Mouse (Mus musculus): ENCODE data around the gene Pcmtd2. TPM values are rescaled to one million over a fixed set of nuclear protein-coding genes. Genes with fewer than 3 reads are reported as not detected.

Gene Pcmtd2
- polyA plus RNA-seq, 1 experiment = 24.7 TPM

- H3K4me1 ChIP-seq (ENCODE audit: control insufficient read depth, insufficient read depth, low read length) = peaks cover 6% of the 10 kb centered on the region
- peak overlapping the region; percentile 99 for H3K4me3 ChIP-seq (ENCODE audit: control insufficient read depth, low read depth, low read length)
- no peaks in the 10 kb centered on the region for H3K36me3 ChIP-seq (ENCODE audit: control insufficient read depth, insufficient read depth, low read length)
- no peaks in the 10 kb centered on the region for H3K27me3 ChIP-seq (ENCODE audit: control insufficient read depth, insufficient read depth, low read length)
- peak overlapping the region; percentile 36; the same call in 1 of the 2 replicates for H3K27ac ChIP-seq (ENCODE audit: control insufficient read depth, insufficient read depth, low read depth, low read length)
- TF ChIP-seq POLR2A (IDR thresholded peaks at IDR 0.05; ENCODE audit: control insufficient read depth, low read depth, low read length) = no peak
Measured at GRCm38 (mm10) chr2:181838293-181838680, 633 bp downstream of the Pcmtd2 start.

- H3K4me1 ChIP-seq (ENCODE audit: control insufficient read depth, insufficient read depth, low read length) = no peaks in the 10 kb centered on the region
- H3K36me3 ChIP-seq (ENCODE audit: control insufficient read depth, insufficient read depth, low read length) = no peaks in the 10 kb centered on the region
- no peak overlapping the region for H3K4me3 ChIP-seq (ENCODE audit: control insufficient read depth, low read depth, low read length)
- H3K27me3 ChIP-seq (ENCODE audit: control insufficient read depth, insufficient read depth, low read length) = no peaks in the 10 kb centered on the region
- TF ChIP-seq POLR2A (IDR thresholded peaks at IDR 0.05; ENCODE audit: control insufficient read depth, low read depth, low read length) (no peak), CTCF (IDR thresholded peaks at IDR 0.05; ENCODE audit: control insufficient read depth, insufficient read depth, insufficient replicate concordance, low read depth, low read length) (no peak)
- no peak overlapping the region for H3K27ac ChIP-seq (ENCODE audit: control insufficient read depth, insufficient read depth, low read depth, low read length)
Measured at GRCm38 (mm10) chr2:181845709-181846394, 8.2 kb downstream of the Pcmtd2 start.

GRCm38 (mm10) chr2:181863791-181864535, 26.3 kb downstream of the Pcmtd2 start, which contains the start of gene Polr3k:
Polr3k (plus strand) TSS chr2:181864337.
- Histone ChIP-seq H3K36me3 (ENCODE audit: control insufficient read depth, insufficient read depth, low read length) (no peaks in the 10 kb centered on the region), H3K27ac (ENCODE audit: control insufficient read depth, insufficient read depth, low read depth, low read length) (peak within 1 kb of the TSS; percentile 88), H3K4me1 (ENCODE audit: control insufficient read depth, insufficient read depth, low read length) (no peaks in the 10 kb centered on the region), H3K27me3 (ENCODE audit: control insufficient read depth, insufficient read depth, low read length) (no peaks in the 10 kb centered on the region), H3K4me3 (ENCODE audit: control insufficient read depth, low read depth, low read length) (peak within 1 kb of the TSS; percentile 80)
- peak; percentile 94 for TF ChIP-seq POLR2A (IDR thresholded peaks at IDR 0.05; ENCODE audit: control insufficient read depth, low read depth, low read length)
- no peak for TF ChIP-seq CTCF (IDR thresholded peaks at IDR 0.05; ENCODE audit: control insufficient read depth, insufficient read depth, insufficient replicate concordance, low read depth, low read length)

- peak overlapping the region; percentile 80 for H3K4me3 ChIP-seq (ENCODE audit: control insufficient read depth, low read depth, low read length)
Measured at GRCm38 (mm10) chr2:181864536-181864860, 26.8 kb downstream of the Pcmtd2 start.

GRCm38 (mm10) chr2:181866931-181867330, 29.3 kb downstream of the Pcmtd2 start:
- H3K27ac ChIP-seq (ENCODE audit: control insufficient read depth, insufficient read depth, low read depth, low read length) = no peak overlapping the region
- no peaks in the 10 kb centered on the region for H3K27me3 ChIP-seq (ENCODE audit: control insufficient read depth, insufficient read depth, low read length)
- no peak overlapping the region for H3K4me3 ChIP-seq (ENCODE audit: control insufficient read depth, low read depth, low read length)
- H3K36me3 ChIP-seq (ENCODE audit: control insufficient read depth, insufficient read depth, low read length) = no peaks in the 10 kb centered on the region
- TF ChIP-seq CTCF (IDR thresholded peaks at IDR 0.05; ENCODE audit: control insufficient read depth, insufficient read depth, insufficient replicate concordance, low read depth, low read length) (peak; percentile 22; the same call in 1 of the 2 replicates), POLR2A (IDR thresholded peaks at IDR 0.05; ENCODE audit: control insufficient read depth, low read depth, low read length) (no peak)
- H3K4me1 ChIP-seq (ENCODE audit: control insufficient read depth, insufficient read depth, low read length) = no peaks in the 10 kb centered on the region

More at GRCm38 (mm10) chr2:181864536-181864860, 26.8 kb downstream of the Pcmtd2 start:
- TF ChIP-seq POLR2A (IDR thresholded peaks at IDR 0.05; ENCODE audit: control insufficient read depth, low read depth, low read length) (no peak), CTCF (IDR thresholded peaks at IDR 0.05; ENCODE audit: control insufficient read depth, insufficient read depth, insufficient replicate concordance, low read depth, low read length) (no peak)
- Histone ChIP-seq H3K27ac (ENCODE audit: control insufficient read depth, insufficient read depth, low read depth, low read length) (peak overlapping the region; percentile 40), H3K36me3 (ENCODE audit: control insufficient read depth, insufficient read depth, low read length) (no peaks in the 10 kb centered on the region), H3K4me1 (ENCODE audit: control insufficient read depth, insufficient read depth, low read length) (no peaks in the 10 kb centered on the region), H3K27me3 (ENCODE audit: control insufficient read depth, insufficient read depth, low read length) (no peaks in the 10 kb centered on the region)

- Histone ChIP-seq H3K4me3 (ENCODE audit: control insufficient read depth, low read depth, low read length) (no peak overlapping the region), H3K4me1 (ENCODE audit: control insufficient read depth, insufficient read depth, low read length) (no peaks in the 10 kb centered on the region), H3K27me3 (ENCODE audit: control insufficient read depth, insufficient read depth, low read length) (no peaks in the 10 kb centered on the region), H3K36me3 (ENCODE audit: control insufficient read depth, insufficient read depth, low read length) (no peaks in the 10 kb centered on the region), H3K27ac (ENCODE audit: control insufficient read depth, insufficient read depth, low read depth, low read length) (no peak overlapping the region)
- TF ChIP-seq POLR2A (IDR thresholded peaks at IDR 0.05; ENCODE audit: control insufficient read depth, low read depth, low read length) (no peak), CTCF (IDR thresholded peaks at IDR 0.05; ENCODE audit: control insufficient read depth, insufficient read depth, insufficient replicate concordance, low read depth, low read length) (no peak)
Measured at GRCm38 (mm10) chr2:181871039-181871438, 33.4 kb downstream of the Pcmtd2 start.

- Histone ChIP-seq H3K36me3 (ENCODE audit: control insufficient read depth, insufficient read depth, low read length) (no peaks in the 10 kb centered on the region), H3K4me1 (ENCODE audit: control insufficient read depth, insufficient read depth, low read length) (no peaks in the 10 kb centered on the region), H3K4me3 (ENCODE audit: control insufficient read depth, low read depth, low read length) (no peak overlapping the region), H3K27me3 (ENCODE audit: control insufficient read depth, insufficient read depth, low read length) (no peaks in the 10 kb centered on the region), H3K27ac (ENCODE audit: control insufficient read depth, insufficient read depth, low read depth, low read length) (no peak overlapping the region)
- TF ChIP-seq POLR2A (IDR thresholded peaks at IDR 0.05; ENCODE audit: control insufficient read depth, low read depth, low read length) (no peak), CTCF (IDR thresholded peaks at IDR 0.05; ENCODE audit: control insufficient read depth, insufficient read depth, insufficient replicate concordance, low read depth, low read length) (no peak)
Measured at GRCm38 (mm10) chr2:181878903-181879302, 41.2 kb downstream of the Pcmtd2 start.

Measured in testis, adult 2 months (tissue).